Mouse (Mus musculus): Measurements from ENCODE around the gene F11. TPM values are rescaled to one million over a fixed set of nuclear protein-coding genes. Genes with fewer than 3 reads are reported as not detected.

Gene F11
- polyA plus RNA-seq (2015; fragmentation: Nextera tagmentation; extraction: Ambion mirVana) = 51.0 and 56.3 TPM in 2 replicates

- Histone ChIP-seq H3K4me3 (ENCODE audit: low read depth, low read length) (peak within 1 kb of the TSS; percentile 36), H3K9me3 (replicated peaks; ENCODE audit: control insufficient read depth, low read length) (no peaks in the 10 kb centered on the region), H3K36me3 (ENCODE audit: control insufficient read depth, insufficient read depth) (no peaks in the 10 kb centered on the region), H3K27me3 (ENCODE audit: control insufficient read depth, insufficient read depth, low read depth, low read length) (no peaks in the 10 kb centered on the region), H3K4me1 (ENCODE audit: control insufficient read depth, low read depth, low read length) (no peaks in the 10 kb centered on the region), H3K4me2 (ENCODE audit: low read depth, low read length) (peak within 1 kb of the TSS; percentile 21), H3K9ac (ENCODE audit: low read depth, low read length) (no peak within 1 kb of the TSS), H3K27ac (ENCODE audit: low read length) (peak within 1 kb of the TSS; percentile 80)
- ATAC-seq (ENCODE audit: low read depth) = peak; percentile 76
- WGBS (ENCODE audit: insufficient replicate concordance) = 45% methylated on average over 10 of the region's 10 CpGs
These were observed at the start of gene F11 for GRCm38 (mm10) chr8:45261920-45262319. F11 (minus strand) TSS chr8:45262031.

- no peak overlapping the region for H3K27ac ChIP-seq (ENCODE audit: low read length)
- WGBS (ENCODE audit: insufficient replicate concordance) = 60% methylated on average over 4 of the region's 4 CpGs
- no peaks in the 10 kb centered on the region for H3K36me3 ChIP-seq (ENCODE audit: control insufficient read depth, insufficient read depth)
- H3K27me3 ChIP-seq (ENCODE audit: control insufficient read depth, insufficient read depth, low read depth, low read length) = no peaks in the 10 kb centered on the region
- no peak overlapping the region for H3K9ac ChIP-seq (ENCODE audit: low read depth, low read length)
- H3K4me2 ChIP-seq (ENCODE audit: low read depth, low read length) = no peak overlapping the region
- H3K9me3 ChIP-seq (replicated peaks; ENCODE audit: control insufficient read depth, low read length) = no peaks in the 10 kb centered on the region
- H3K4me3 ChIP-seq (ENCODE audit: low read depth, low read length) = no peak overlapping the region
- H3K4me1 ChIP-seq (ENCODE audit: control insufficient read depth, low read depth, low read length) = no peaks in the 10 kb centered on the region
- ATAC-seq (ENCODE audit: low read depth) = no peak
These were observed 49.1 kb upstream of the F11 start for GRCm38 (mm10) chr8:45310967-45311366.

DNA sequence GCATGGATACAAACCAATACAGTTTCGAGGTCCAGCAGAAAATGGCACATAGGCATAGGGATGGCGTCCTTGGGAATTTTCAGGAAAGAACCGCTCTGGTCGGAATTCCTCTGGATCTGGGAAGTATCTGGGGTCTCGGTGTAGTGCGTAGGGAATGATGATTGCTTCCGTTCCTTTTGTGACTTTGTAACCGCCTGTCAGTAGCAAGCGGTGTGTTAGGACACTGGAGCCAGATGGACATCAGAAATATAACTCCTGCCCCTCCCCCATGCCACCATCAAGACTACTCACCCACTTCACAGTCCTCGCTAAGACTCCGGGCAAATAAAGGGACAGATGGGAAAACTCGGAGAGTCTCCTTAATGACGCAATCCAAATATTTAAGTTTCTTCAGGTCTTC, 46.5 kb upstream of the F11 start, which contains the start of gene Gm45753:
Gene Gm45753, minus strand, starts transcription at position 101 of the 400 bp plus-strand sequence.
- Histone ChIP-seq H3K4me2 (ENCODE audit: low read depth, low read length) (no peak within 1 kb of the TSS), H3K9ac (ENCODE audit: low read depth, low read length) (no peak within 1 kb of the TSS), H3K27me3 (ENCODE audit: control insufficient read depth, insufficient read depth, low read depth, low read length) (no peaks in the 10 kb centered on the region), H3K4me3 (ENCODE audit: low read depth, low read length) (no peak within 1 kb of the TSS), H3K36me3 (ENCODE audit: control insufficient read depth, insufficient read depth) (no peaks in the 10 kb centered on the region), H3K27ac (ENCODE audit: low read length) (no peak within 1 kb of the TSS), H3K4me1 (ENCODE audit: control insufficient read depth, low read depth, low read length) (no peaks in the 10 kb centered on the region), H3K9me3 (replicated peaks; ENCODE audit: control insufficient read depth, low read length) (no peaks in the 10 kb centered on the region)
- 74% methylated on average over 13 of the region's 13 CpGs for WGBS (ENCODE audit: insufficient replicate concordance)
- no peak for ATAC-seq (ENCODE audit: low read depth)

- ATAC-seq (ENCODE audit: low read depth) = no peak
- H3K4me2 ChIP-seq (ENCODE audit: low read depth, low read length) = no peak overlapping the region
- no peaks in the 10 kb centered on the region for H3K9me3 ChIP-seq (replicated peaks; ENCODE audit: control insufficient read depth, low read length)
- 65% methylated on average over 1 of the region's 1 CpGs for WGBS (ENCODE audit: insufficient replicate concordance)
- H3K4me1 ChIP-seq (ENCODE audit: control insufficient read depth, low read depth, low read length) = no peaks in the 10 kb centered on the region
- no peak overlapping the region for H3K27ac ChIP-seq (ENCODE audit: low read length)
- no peak overlapping the region for H3K4me3 ChIP-seq (ENCODE audit: low read depth, low read length)
- H3K36me3 ChIP-seq (ENCODE audit: control insufficient read depth, insufficient read depth) = no peaks in the 10 kb centered on the region
- H3K9ac ChIP-seq (ENCODE audit: low read depth, low read length) = no peak overlapping the region
- no peaks in the 10 kb centered on the region for H3K27me3 ChIP-seq (ENCODE audit: control insufficient read depth, insufficient read depth, low read depth, low read length)
These were observed 43.6 kb upstream of the F11 start for GRCm38 (mm10) chr8:45305479-45305878.

- H3K36me3 ChIP-seq (ENCODE audit: control insufficient read depth, insufficient read depth) = no peaks in the 10 kb centered on the region
- ATAC-seq (ENCODE audit: low read depth) = no peak
- no peaks in the 10 kb centered on the region for H3K4me1 ChIP-seq (ENCODE audit: control insufficient read depth, low read depth, low read length)
- 62% methylated on average over 3 of the region's 3 CpGs for WGBS (ENCODE audit: insufficient replicate concordance)
- no peak overlapping the region for H3K4me2 ChIP-seq (ENCODE audit: low read depth, low read length)
- H3K27ac ChIP-seq (ENCODE audit: low read length) = no peak overlapping the region
- H3K27me3 ChIP-seq (ENCODE audit: control insufficient read depth, insufficient read depth, low read depth, low read length) = no peaks in the 10 kb centered on the region
- H3K4me3 ChIP-seq (ENCODE audit: low read depth, low read length) = no peak overlapping the region
- no peaks in the 10 kb centered on the region for H3K9me3 ChIP-seq (replicated peaks; ENCODE audit: control insufficient read depth, low read length)
- no peak overlapping the region for H3K9ac ChIP-seq (ENCODE audit: low read depth, low read length)
These were observed 42.5 kb upstream of the F11 start for GRCm38 (mm10) chr8:45304354-45304753.

GRCm38 (mm10) chr8:45302390-45302789, 40.6 kb upstream of the F11 start:
- H3K4me1 ChIP-seq (ENCODE audit: control insufficient read depth, low read depth, low read length) = no peaks in the 10 kb centered on the region
- H3K9ac ChIP-seq (ENCODE audit: low read depth, low read length) = no peak overlapping the region
- no peak overlapping the region for H3K27ac ChIP-seq (ENCODE audit: low read length)
- H3K4me2 ChIP-seq (ENCODE audit: low read depth, low read length) = no peak overlapping the region
- no peaks in the 10 kb centered on the region for H3K27me3 ChIP-seq (ENCODE audit: control insufficient read depth, insufficient read depth, low read depth, low read length)
- ATAC-seq (ENCODE audit: low read depth) = no peak
- no peak overlapping the region for H3K4me3 ChIP-seq (ENCODE audit: low read depth, low read length)
- H3K36me3 ChIP-seq (ENCODE audit: control insufficient read depth, insufficient read depth) = no peaks in the 10 kb centered on the region
- no peaks in the 10 kb centered on the region for H3K9me3 ChIP-seq (replicated peaks; ENCODE audit: control insufficient read depth, low read length)
- WGBS (ENCODE audit: insufficient replicate concordance) = 74% methylated on average over 8 of the region's 8 CpGs

DNA sequence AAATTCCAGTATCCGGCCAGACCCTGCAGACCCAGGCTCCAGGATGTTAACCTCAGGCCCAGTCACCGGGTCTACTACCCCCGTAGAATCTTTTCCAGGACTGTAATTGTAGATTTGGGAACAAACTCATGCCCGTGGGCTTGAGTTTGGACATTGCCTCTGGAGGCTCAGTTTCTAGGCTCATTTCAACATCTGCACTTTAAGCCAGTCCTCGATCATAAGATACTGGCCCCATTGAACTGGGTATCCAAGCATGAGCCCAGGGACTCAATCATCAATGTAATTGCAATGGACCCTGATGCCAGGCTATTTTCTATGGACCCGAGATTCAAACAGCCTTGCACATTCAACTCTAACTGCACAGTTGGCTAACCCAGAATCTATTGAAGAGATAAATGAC, 33.4 kb upstream of the F11 start:
- H3K27me3 ChIP-seq (ENCODE audit: control insufficient read depth, insufficient read depth, low read depth, low read length) = no peaks in the 10 kb centered on the region
- H3K9me3 ChIP-seq (replicated peaks; ENCODE audit: control insufficient read depth, low read length) = no peaks in the 10 kb centered on the region
- H3K36me3 ChIP-seq (ENCODE audit: control insufficient read depth, insufficient read depth) = no peaks in the 10 kb centered on the region
- WGBS (ENCODE audit: insufficient replicate concordance) = 57% methylated on average over 6 of the region's 6 CpGs
- no peak overlapping the region for H3K4me3 ChIP-seq (ENCODE audit: low read depth, low read length)
- no peak overlapping the region for H3K4me2 ChIP-seq (ENCODE audit: low read depth, low read length)
- H3K4me1 ChIP-seq (ENCODE audit: control insufficient read depth, low read depth, low read length) = no peaks in the 10 kb centered on the region; the same call in none of the 2 replicates
- no peak overlapping the region for H3K27ac ChIP-seq (ENCODE audit: low read length)
- no peak overlapping the region for H3K9ac ChIP-seq (ENCODE audit: low read depth, low read length)
- ATAC-seq (ENCODE audit: low read depth) = no peak

GRCm38 (mm10) chr8:45294687-45295086, 32.9 kb upstream of the F11 start, which contains the start of gene Klkb1:
Klkb1 (minus strand) TSS chr8:45294859.
- Histone ChIP-seq H3K9me3 (replicated peaks; ENCODE audit: control insufficient read depth, low read length) (no peaks in the 10 kb centered on the region), H3K27ac (ENCODE audit: low read length) (no peak within 1 kb of the TSS; the same call in 1 of the 2 replicates), H3K27me3 (ENCODE audit: control insufficient read depth, insufficient read depth, low read depth, low read length) (no peaks in the 10 kb centered on the region), H3K9ac (ENCODE audit: low read depth, low read length) (no peak within 1 kb of the TSS), H3K4me1 (ENCODE audit: control insufficient read depth, low read depth, low read length) (no peaks in the 10 kb centered on the region; the same call in none of the 2 replicates), H3K4me3 (ENCODE audit: low read depth, low read length) (peak within 1 kb of the TSS; percentile 31), H3K36me3 (ENCODE audit: control insufficient read depth, insufficient read depth) (no peaks in the 10 kb centered on the region), H3K4me2 (ENCODE audit: low read depth, low read length) (no peak within 1 kb of the TSS)
- ATAC-seq (ENCODE audit: low read depth) = peak; percentile 87
- 53% methylated on average over 7 of the region's 7 CpGs for WGBS (ENCODE audit: insufficient replicate concordance)

GRCm38 (mm10) chr8:45291790-45292189, 30.0 kb upstream of the F11 start:
- Histone ChIP-seq H3K4me2 (ENCODE audit: low read depth, low read length) (no peak overlapping the region), H3K4me1 (ENCODE audit: control insufficient read depth, low read depth, low read length) (no peaks in the 10 kb centered on the region; the same call in none of the 2 replicates), H3K9me3 (replicated peaks; ENCODE audit: control insufficient read depth, low read length) (no peaks in the 10 kb centered on the region), H3K9ac (ENCODE audit: low read depth, low read length) (no peak overlapping the region), H3K4me3 (ENCODE audit: low read depth, low read length) (no peak overlapping the region), H3K27ac (ENCODE audit: low read length) (no peak overlapping the region), H3K27me3 (ENCODE audit: control insufficient read depth, insufficient read depth, low read depth, low read length) (no peaks in the 10 kb centered on the region), H3K36me3 (ENCODE audit: control insufficient read depth, insufficient read depth) (no peaks in the 10 kb centered on the region)
- no peak for ATAC-seq (ENCODE audit: low read depth)
- WGBS (ENCODE audit: insufficient replicate concordance) = 73% methylated on average over 2 of the region's 2 CpGs
